Mouse (Mus musculus) heart, embryonic 12.5 days (tissue): ENCODE data around the gene Hormad2. TPM values are rescaled to one million over a fixed set of nuclear protein-coding genes. Genes with fewer than 3 reads are reported as not detected.
A peak's percentile ranks its signal among the peaks of the same experiment; 100 is the strongest.

Experiments used
- ATAC-seq: fragments of 200-750 bp; cut with Nextera tagmentation; 2 replicates; pipeline ENCODE4 v1.8.0; 2017; ENCODE audit warnings: moderate TSS enrichment, moderate library complexity; ENCODE audit not compliant: insufficient number of reproducible peaks, low FRiP score
- H3K27ac ChIP-seq: fragments of 300-500 bp; sonication (generic); 2 replicates; pipeline ENCODE4 v1.5.1; 2016; ENCODE audit warnings: mild to moderate bottlenecking, moderate library complexity; ENCODE audit not compliant: poor library complexity, severe bottlenecking
- H3K27me3 ChIP-seq: fragments of 300-500 bp; sonication (generic); replicated peaks from 2 replicates; pipeline ENCODE4 v1.6.1; 2016; ENCODE audit warnings: mild to moderate bottlenecking, moderate library complexity
- H3K36me3 ChIP-seq: fragments of 300-500 bp; sonication (generic); 2 replicates; pipeline ENCODE4 v1.6.1; 2016; ENCODE audit warnings: mild to moderate bottlenecking, moderate library complexity
- H3K4me1 ChIP-seq: fragments of 300-500 bp; sonication (generic); replicated peaks from 2 replicates; pipeline ENCODE4 v1.6.1; 2016; ENCODE audit warnings: mild to moderate bottlenecking
- H3K4me2 ChIP-seq: fragments of 300-500 bp; sonication (generic); 2 replicates; pipeline ENCODE4 v1.6.1; 2016; ENCODE audit warnings: mild to moderate bottlenecking, moderate library complexity
- H3K4me3 ChIP-seq: fragments of 300-500 bp; sonication (generic); 2 replicates; pipeline ENCODE4 v1.5.1; 2016; ENCODE audit warnings: mild to moderate bottlenecking
- H3K9ac ChIP-seq: fragments of 300-500 bp; sonication (generic); 2 replicates; pipeline ENCODE4 v1.6.1; 2016; ENCODE audit warnings: mild to moderate bottlenecking, moderate library complexity
- H3K9me3 ChIP-seq: fragments of 300-500 bp; sonication (generic); replicated peaks from 2 replicates; pipeline ENCODE4 v1.6.1; 2016; ENCODE audit warnings: mild to moderate bottlenecking, moderate library complexity
- WGBS: fragments of 180-500 bp; shearing (Covaris S2); methylation state at CpG from one replicate; pipeline ENCODE4 v1.1.7; 2016; 5-methylcytosine and 5-hydroxymethylcytosine counted together
- polyA plus RNA-seq: library from polyadenylated mRNA; unstranded; fragments of >200 nt; fragmentation: Nextera tagmentation; extraction: Ambion mirVana; gene quantifications from 2 replicates; pipeline ENCODE4 v1.2.1, GENCODE M21; 2016

Gene Hormad2
- polyA plus RNA-seq, 1 experiment from 2014 or later: 0.38 TPM

DNA sequence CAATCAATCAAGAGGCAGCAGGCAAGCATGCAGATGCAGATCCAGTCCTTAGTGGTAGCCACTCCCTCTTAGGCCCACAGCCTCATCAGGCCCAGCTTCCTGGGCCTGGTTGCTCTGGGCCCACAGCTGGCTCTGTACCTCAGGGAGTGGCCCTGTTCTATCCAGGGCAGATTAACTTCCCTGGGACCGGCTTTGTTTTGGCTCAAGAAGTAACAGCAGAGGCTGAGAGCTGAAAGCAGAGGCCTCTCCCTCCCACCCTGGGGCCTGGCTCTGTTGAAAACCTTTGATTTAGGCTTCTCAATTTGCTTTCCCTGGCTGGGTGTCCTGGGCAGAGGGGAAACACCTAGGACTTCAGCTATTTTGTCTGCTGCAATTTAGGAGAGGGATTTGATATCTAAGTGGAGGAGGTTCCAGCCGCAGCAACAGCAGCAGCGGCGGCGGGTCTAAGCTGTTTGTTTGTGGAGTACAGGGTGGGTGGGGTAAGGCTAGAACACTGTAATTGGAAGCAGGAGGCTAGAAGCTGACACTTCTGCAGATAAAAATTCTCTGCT is 138.5 kb downstream of the Hormad2 start:
- Histone ChIP-seq H3K4me2 (no peak overlapping the region; the same call in 1 of the 2 replicates), H3K27me3 (peaks cover 9% of the 10 kb centered on the region; the same call in 1 of the 2 replicates), H3K27ac (peak overlapping the region; percentile 58), H3K9ac (peak overlapping the region; percentile 33; the same call in 1 of the 2 replicates), H3K9me3 (no peaks in the 10 kb centered on the region), H3K4me1 (peaks cover 45% of the 10 kb centered on the region), H3K4me3 (no peak overlapping the region), H3K36me3 (no peaks in the 10 kb centered on the region)
- WGBS: 17% methylated on average over 5 of the region's 5 CpGs
- no peak for ATAC-seq

- WGBS: 69% methylated on average over 3 of the region's 3 CpGs
- H3K27ac ChIP-seq: no peak overlapping the region
- H3K36me3 ChIP-seq: no peaks in the 10 kb centered on the region
- H3K4me2 ChIP-seq: no peak overlapping the region
- H3K9ac ChIP-seq: no peak overlapping the region
- H3K4me3 ChIP-seq: no peak overlapping the region
- peaks cover 63% of the 10 kb centered on the region for H3K4me1 ChIP-seq
- no peaks in the 10 kb centered on the region for H3K9me3 ChIP-seq
- no peaks in the 10 kb centered on the region for H3K27me3 ChIP-seq
- no peak for ATAC-seq
Observed at GRCm38 (mm10) chr11:4300683-4301082, 140.2 kb downstream of the Hormad2 start.

GRCm38 (mm10) chr11:4299735-4300474 is 141.0 kb downstream of the Hormad2 start:
- H3K9ac ChIP-seq: no peak overlapping the region
- H3K27ac ChIP-seq: 0 out of 2 replicates have a peak overlapping the region, but pooled peaks have one; percentile 73
- H3K4me1 ChIP-seq: peaks cover 70% of the 10 kb centered on the region
- ATAC-seq: no peak
- 67% methylated on average over 14 of the region's 14 CpGs for WGBS
- no peak overlapping the region for H3K4me3 ChIP-seq
- no peaks in the 10 kb centered on the region for H3K27me3 ChIP-seq
- H3K4me2 ChIP-seq: peak overlapping the region; percentile 31; the same call in 1 of the 2 replicates
- no peaks in the 10 kb centered on the region for H3K9me3 ChIP-seq
- no peaks in the 10 kb centered on the region for H3K36me3 ChIP-seq

- no peak overlapping the region for H3K9ac ChIP-seq
- no peak overlapping the region for H3K4me3 ChIP-seq
- H3K27ac ChIP-seq: peak overlapping the region; percentile 73
- 15% methylated on average over 12 of the region's 12 CpGs for WGBS
- H3K36me3 ChIP-seq: no peaks in the 10 kb centered on the region
- ATAC-seq: no peak
- H3K9me3 ChIP-seq: no peaks in the 10 kb centered on the region
- peak overlapping the region; percentile 31; the same call in 1 of the 2 replicates for H3K4me2 ChIP-seq
- H3K4me1 ChIP-seq: peaks cover 77% of the 10 kb centered on the region
- no peaks in the 10 kb centered on the region for H3K27me3 ChIP-seq
Observed at GRCm38 (mm10) chr11:4299191-4299590, 141.7 kb downstream of the Hormad2 start.

DNA sequence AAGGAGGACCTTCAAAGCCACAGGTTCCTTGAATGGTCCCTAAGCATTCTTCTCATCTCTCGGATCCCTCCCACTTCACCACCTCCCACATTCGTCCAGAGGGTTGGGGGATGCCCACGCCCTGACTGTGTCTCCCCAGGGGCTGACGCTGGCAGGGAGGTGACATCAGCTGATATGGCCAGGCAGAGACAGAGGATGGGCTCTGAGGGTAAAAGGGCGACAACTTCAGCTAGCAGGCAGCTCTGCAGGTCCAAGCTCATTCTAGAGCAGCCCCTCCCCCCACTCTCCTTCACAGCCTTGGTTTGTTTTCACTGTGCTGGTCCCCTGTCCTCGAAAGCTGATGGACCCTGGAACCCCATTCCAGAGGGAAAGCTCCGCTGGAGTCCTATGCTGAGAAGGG is 142.3 kb downstream of the Hormad2 start:
- Histone ChIP-seq H3K4me2 (peak overlapping the region; percentile 31; the same call in 1 of the 2 replicates), H3K4me1 (peaks cover 79% of the 10 kb centered on the region), H3K36me3 (no peaks in the 10 kb centered on the region), H3K27me3 (peaks cover 4% of the 10 kb centered on the region; the same call in 1 of the 2 replicates), H3K9me3 (no peaks in the 10 kb centered on the region), H3K4me3 (no peak overlapping the region), H3K9ac (no peak overlapping the region), H3K27ac (peak overlapping the region; percentile 73)
- ATAC-seq: no peak
- WGBS: 15% methylated on average over 7 of the region's 7 CpGs

- H3K9ac ChIP-seq: no peak overlapping the region
- ATAC-seq: no peak
- 39% methylated on average over 3 of the region's 3 CpGs for WGBS
- peaks cover 74% of the 10 kb centered on the region for H3K4me1 ChIP-seq
- H3K4me3 ChIP-seq: no peak overlapping the region
- H3K4me2 ChIP-seq: no peak overlapping the region
- no peaks in the 10 kb centered on the region for H3K9me3 ChIP-seq
- H3K27me3 ChIP-seq: peaks cover 5% of the 10 kb centered on the region; the same call in 1 of the 2 replicates
- no peak overlapping the region for H3K27ac ChIP-seq
- no peaks in the 10 kb centered on the region for H3K36me3 ChIP-seq
Observed at GRCm38 (mm10) chr11:4297753-4298152, 143.2 kb downstream of the Hormad2 start.

- H3K27ac ChIP-seq: peak overlapping the region; percentile 65
- no peak overlapping the region for H3K4me3 ChIP-seq
- ATAC-seq: peak; percentile 51; the same call in 1 of the 2 replicates
- H3K4me1 ChIP-seq: peaks cover 74% of the 10 kb centered on the region
- H3K9ac ChIP-seq: no peak overlapping the region
- H3K27me3 ChIP-seq: peaks cover 5% of the 10 kb centered on the region; the same call in 1 of the 2 replicates
- no peak overlapping the region for H3K4me2 ChIP-seq
- H3K9me3 ChIP-seq: no peaks in the 10 kb centered on the region
- 36% methylated on average over 10 of the region's 10 CpGs for WGBS
- H3K36me3 ChIP-seq: no peaks in the 10 kb centered on the region
Observed at GRCm38 (mm10) chr11:4296610-4297275, 144.2 kb downstream of the Hormad2 start.

Other genes with a start within 250 kb of the Hormad2 start
- gene Castor1, start 222.9 kb downstream of the Hormad2 start, polyA plus RNA-seq: 3.4 and 3.8 TPM in 2 replicates
- not detected in 2 replicates for gene Osm, start 204.7 kb downstream of the Hormad2 start, polyA plus RNA-seq
- 0.24 and 0.63 TPM in 2 replicates for gene Lif, start 183.5 kb downstream of the Hormad2 start, polyA plus RNA-seq
- gene Mtmr3, start 153.8 kb upstream of the Hormad2 start, polyA plus RNA-seq: 33.5 and 33.9 TPM in 2 replicates
- gene Gm11032, start 179.0 kb upstream of the Hormad2 start, polyA plus RNA-seq: not detected in 2 replicates
- 28.0 and 29.6 TPM in 2 replicates for gene Ascc2, start 196.6 kb upstream of the Hormad2 start, polyA plus RNA-seq